Mouse (Mus musculus) embryonic facial prominence, embryonic 15.5 days (tissue): ENCODE measurements at regions not wholly inside any gene's neighbourhood (a gene's known extent, or its start where the extent isn't known, plus 50 kb on each side); places are given as distances from the start of the nearest gene placed in this dataset.

Experiments used
- ATAC-seq: fragments of 200-750 bp; cut with Nextera tagmentation; 2 replicates; pipeline ENCODE4 v1.8.0; 2017; ENCODE audit warnings: low read depth, moderate TSS enrichment; ENCODE audit not compliant: insufficient number of reproducible peaks, low FRiP score, low TSS enrichment
- H3K27ac ChIP-seq: fragments of 300-500 bp; sonication (generic); replicated peaks from 2 replicates; pipeline ENCODE4 v1.5.1; 2015; ENCODE audit warnings: mild to moderate bottlenecking, inconsistent platforms
- H3K27me3 ChIP-seq: fragments of 300-500 bp; sonication (generic); 2 replicates; pipeline ENCODE4 v1.6.1; 2015; ENCODE audit warnings: inconsistent platforms
- H3K36me3 ChIP-seq: fragments of 300-500 bp; sonication (generic); 2 replicates; pipeline ENCODE4 v1.6.1; 2015; ENCODE audit warnings: mild to moderate bottlenecking, inconsistent platforms
- H3K4me1 ChIP-seq: fragments of 300-500 bp; sonication (generic); 2 replicates; pipeline ENCODE4 v1.6.1; 2015; ENCODE audit warnings: inconsistent platforms
- H3K4me2 ChIP-seq: fragments of 300-500 bp; sonication (generic); replicated peaks from 2 replicates; pipeline ENCODE4 v1.6.1; 2015; ENCODE audit warnings: mild to moderate bottlenecking, inconsistent platforms
- H3K4me3 ChIP-seq: fragments of 300-500 bp; sonication (generic); replicated peaks from 2 replicates; pipeline ENCODE4 v1.5.1; 2015; ENCODE audit warnings: mild to moderate bottlenecking, inconsistent platforms
- H3K9ac ChIP-seq: fragments of 300-500 bp; sonication (generic); 2 replicates; pipeline ENCODE4 v1.6.1; 2015; ENCODE audit warnings: inconsistent platforms
- H3K9me3 ChIP-seq: fragments of 300-500 bp; sonication (generic); replicated peaks from 2 replicates; pipeline ENCODE4 v1.6.1; 2016; ENCODE audit warnings: inconsistent platforms
- WGBS: fragments of 180-500 bp; shearing (Covaris S2); methylation state at CpG from one replicate; pipeline ENCODE4 v1.1.7; 2015; 5-methylcytosine and 5-hydroxymethylcytosine counted together

DNA sequence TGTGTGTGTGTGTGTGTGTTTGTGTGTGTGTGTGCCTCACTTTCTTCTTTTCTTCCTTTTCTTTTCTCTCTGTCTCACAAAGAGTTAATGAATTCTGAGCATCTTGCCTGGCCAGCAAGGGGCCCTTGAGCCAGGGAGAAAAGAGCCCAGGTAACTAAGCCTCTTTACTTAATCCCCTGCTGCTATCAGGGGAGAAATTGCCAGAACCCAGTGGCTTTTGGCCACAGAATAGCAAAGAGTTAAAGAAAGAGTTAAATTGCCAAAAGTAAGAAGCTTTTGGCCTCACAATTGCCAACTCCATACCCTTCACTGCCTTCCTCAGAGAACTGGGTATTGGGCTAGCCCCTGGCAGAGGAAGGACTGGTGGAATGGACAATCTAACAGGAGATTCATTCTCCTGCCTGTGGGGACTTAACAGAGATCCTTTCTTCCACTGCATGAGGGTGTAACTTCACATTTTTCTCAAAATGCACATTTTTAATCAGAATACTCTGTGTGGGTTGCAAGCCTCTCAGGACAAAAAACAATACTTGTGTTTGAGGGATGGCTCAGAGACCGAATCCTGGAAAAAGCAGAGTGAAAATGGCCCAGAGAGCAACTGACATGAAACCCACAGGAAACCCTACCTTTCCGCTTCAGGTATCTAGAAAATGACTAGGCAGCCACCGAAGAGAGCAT is 431.0 kb upstream of the Gm10131 start:
- H3K27ac ChIP-seq, result no peak overlapping the region
- no peak overlapping the region for H3K4me3 ChIP-seq
- ATAC-seq, result no peak
- H3K27me3 ChIP-seq, result no peaks in the 10 kb centered on the region
- 0 out of 2 replicates have a peak, but pooled peaks cover 6% of the 10 kb centered on the region for H3K4me1 ChIP-seq
- H3K4me2 ChIP-seq, result no peak overlapping the region
- no peaks in the 10 kb centered on the region for H3K36me3 ChIP-seq
- 62% methylated on average over 3 of the region's 3 CpGs for WGBS
- no peaks in the 10 kb centered on the region for H3K9me3 ChIP-seq
- H3K9ac ChIP-seq, result no peak overlapping the region

DNA sequence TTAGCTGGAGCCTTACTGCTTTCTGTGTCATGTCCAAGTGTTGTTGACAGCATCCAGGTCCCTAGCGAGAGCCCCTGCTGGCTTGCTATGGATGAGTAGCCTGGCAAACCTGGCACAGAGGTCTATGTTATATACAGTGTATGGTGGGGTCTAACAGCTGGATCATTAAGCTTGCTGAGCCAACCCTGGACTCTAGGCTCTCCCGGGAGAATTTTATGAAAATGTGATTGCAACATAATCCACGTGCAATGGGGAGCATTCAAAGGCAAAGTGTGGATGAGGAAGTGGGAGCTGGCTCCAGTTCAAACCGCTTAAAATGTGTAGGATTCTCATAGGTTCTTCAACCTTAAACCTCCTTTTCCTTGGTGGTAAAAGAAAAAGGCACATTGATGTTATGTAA is 427.7 kb upstream of the Gm10131 start:
- no peak for ATAC-seq

DNA sequence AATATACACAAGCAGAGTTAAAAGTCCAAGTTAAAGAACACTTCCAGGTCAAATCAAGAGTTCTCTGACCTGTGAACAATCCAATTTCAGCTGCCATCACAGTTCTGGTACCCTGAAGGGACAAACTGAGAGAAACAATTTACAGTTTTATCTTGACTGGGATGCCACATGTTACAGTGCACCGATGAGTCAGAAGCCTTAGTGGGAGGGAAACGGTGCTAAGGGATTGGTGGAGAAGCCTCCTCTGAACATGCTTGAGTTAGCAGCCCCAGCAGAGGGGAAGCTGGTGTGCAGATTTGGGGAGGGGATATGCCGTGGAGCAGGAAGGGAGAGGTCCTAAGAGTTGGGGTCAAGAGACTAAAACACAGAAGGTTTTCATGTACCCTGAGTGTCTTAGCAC is 423.9 kb upstream of the Gm10131 start:
- no peaks in the 10 kb centered on the region for H3K4me1 ChIP-seq
- ATAC-seq, result no peak
- WGBS, result 51% methylated on average over 3 of the region's 3 CpGs

More for the DNA sequence above, 427.7 kb upstream of the Gm10131 start:
- H3K9me3 ChIP-seq, result no peaks in the 10 kb centered on the region
- H3K4me1 ChIP-seq, result no peaks in the 10 kb centered on the region
- no peaks in the 10 kb centered on the region for H3K36me3 ChIP-seq
- H3K4me2 ChIP-seq, result no peak overlapping the region
- no peaks in the 10 kb centered on the region for H3K27me3 ChIP-seq
- H3K27ac ChIP-seq, result no peak overlapping the region
- 53% methylated on average over 4 of the region's 4 CpGs for WGBS
- H3K4me3 ChIP-seq, result no peak overlapping the region
- H3K9ac ChIP-seq, result no peak overlapping the region

DNA sequence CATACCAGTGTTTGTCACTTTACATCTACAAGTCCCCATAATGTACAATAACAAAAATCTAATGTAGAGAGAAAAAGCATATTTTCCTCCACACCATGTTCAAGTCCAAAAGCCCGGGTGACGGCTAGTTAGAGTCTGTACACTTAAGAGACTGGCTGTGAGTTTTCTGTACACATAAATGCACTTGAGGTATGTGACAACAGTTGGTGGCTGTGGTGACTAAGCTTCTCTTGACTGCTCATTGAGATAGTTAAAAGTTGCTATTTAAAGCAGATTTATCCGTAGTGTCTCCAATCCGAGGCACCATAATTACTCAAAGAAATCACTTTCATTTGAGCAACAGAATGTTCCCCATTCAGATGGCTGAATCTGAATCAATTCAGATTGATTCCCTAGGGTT is 421.9 kb upstream of the Gm10131 start:
- no peak overlapping the region for H3K4me3 ChIP-seq
- 71% methylated on average over 4 of the region's 4 CpGs for WGBS
- H3K4me2 ChIP-seq, result no peak overlapping the region
- H3K4me1 ChIP-seq, result no peaks in the 10 kb centered on the region
- H3K27me3 ChIP-seq, result no peaks in the 10 kb centered on the region
- H3K36me3 ChIP-seq, result no peaks in the 10 kb centered on the region
- H3K27ac ChIP-seq, result no peak overlapping the region
- ATAC-seq, result no peak
- H3K9me3 ChIP-seq, result no peaks in the 10 kb centered on the region
- H3K9ac ChIP-seq, result no peak overlapping the region

More for the DNA sequence above, 423.9 kb upstream of the Gm10131 start:
- Histone ChIP-seq H3K4me3 (no peak overlapping the region), H3K9me3 (no peaks in the 10 kb centered on the region), H3K27me3 (no peaks in the 10 kb centered on the region), H3K9ac (no peak overlapping the region), H3K27ac (no peak overlapping the region), H3K4me2 (no peak overlapping the region), H3K36me3 (no peaks in the 10 kb centered on the region)

DNA sequence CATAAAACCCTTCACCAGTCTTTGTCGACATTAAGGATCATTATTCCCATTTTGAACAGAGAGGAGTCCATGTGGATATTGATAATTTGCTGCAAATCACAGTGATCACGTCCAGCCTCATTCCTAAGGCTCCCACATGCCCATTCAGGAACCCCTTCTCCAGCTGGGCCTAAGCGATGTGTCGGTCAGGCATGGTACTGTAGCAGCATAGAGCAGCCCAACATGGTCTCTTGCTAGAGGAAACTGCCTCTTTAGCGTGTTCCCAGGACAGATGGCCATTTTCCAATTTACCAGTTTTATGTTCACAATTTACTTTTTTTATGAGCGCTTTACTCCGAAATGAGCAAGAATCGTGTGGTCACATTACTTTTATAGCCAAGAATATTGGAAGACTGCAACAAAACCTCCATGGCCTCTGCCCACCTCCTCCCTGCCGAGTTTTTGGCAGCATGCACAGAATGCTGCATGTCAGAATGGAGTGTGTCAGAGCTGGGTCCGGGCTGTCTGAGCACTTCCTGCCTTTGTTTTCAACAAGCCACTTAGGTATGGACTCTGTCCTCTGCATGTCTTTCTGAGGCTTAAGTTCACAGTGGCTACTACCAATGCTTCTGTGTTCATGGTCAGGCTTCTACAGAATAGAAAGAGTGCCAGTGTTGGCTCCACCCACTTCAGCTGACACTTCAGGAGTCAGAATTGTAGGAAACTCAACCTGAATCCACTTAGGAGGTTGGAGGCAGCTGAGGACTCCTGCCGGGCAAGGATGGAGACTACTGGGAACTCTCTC is 419.6 kb upstream of the Gm10131 start:
- WGBS, result 71% methylated on average over 11 of the region's 11 CpGs
- no peaks in the 10 kb centered on the region for H3K36me3 ChIP-seq
- H3K4me3 ChIP-seq, result no peak overlapping the region
- no peak overlapping the region for H3K4me2 ChIP-seq
- no peak for ATAC-seq
- H3K4me1 ChIP-seq, result no peaks in the 10 kb centered on the region
- no peaks in the 10 kb centered on the region for H3K9me3 ChIP-seq
- H3K27me3 ChIP-seq, result no peaks in the 10 kb centered on the region
- H3K27ac ChIP-seq, result no peak overlapping the region
- no peak overlapping the region for H3K9ac ChIP-seq

DNA sequence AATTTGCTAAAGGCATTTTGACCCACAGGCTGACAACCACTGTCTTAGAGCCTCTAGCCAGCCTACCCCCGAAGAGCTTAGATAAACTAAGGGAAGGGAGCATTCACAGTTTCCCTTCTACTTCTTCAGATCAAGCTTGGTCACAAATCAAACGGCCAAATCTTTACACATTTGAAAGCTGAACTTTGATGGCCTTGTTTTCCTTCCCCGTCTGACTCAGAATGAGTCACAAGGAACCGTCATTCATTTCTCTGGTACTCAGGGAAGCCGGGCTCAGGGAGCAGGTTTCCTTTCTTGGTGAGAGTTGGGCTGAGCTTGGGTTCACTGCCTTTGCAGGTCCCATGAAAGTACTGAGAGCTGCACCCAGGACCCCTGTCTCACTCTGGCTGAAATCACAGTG is 418.5 kb upstream of the Gm10131 start:
- ATAC-seq, result no peak
- 61% methylated on average over 5 of the region's 5 CpGs for whole genome bisulfite sequencing
- H3K27me3 ChIP-seq, result no peaks in the 10 kb centered on the region

DNA sequence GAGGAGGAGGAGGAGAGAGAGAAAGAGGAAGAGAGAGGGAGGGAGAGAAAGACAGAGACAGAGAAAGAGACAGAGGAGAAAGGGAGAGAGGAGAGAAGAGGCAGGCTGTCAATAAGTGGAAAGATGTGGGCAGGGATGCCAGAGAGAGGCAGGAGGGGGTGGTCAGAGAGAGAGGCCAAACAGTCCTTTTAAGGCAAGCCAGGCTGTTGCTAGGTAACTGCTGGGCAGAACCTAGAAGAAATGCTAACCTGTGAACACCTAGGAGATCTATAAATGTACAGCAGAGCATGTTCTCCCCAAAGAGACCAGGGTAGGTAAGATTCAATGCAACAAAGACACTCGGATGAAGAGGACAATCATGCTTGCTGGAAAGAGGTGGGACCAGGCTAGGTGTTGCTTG is 417.9 kb upstream of the Gm10131 start:
- H3K27ac ChIP-seq, result no peak overlapping the region
- H3K36me3 ChIP-seq, result no peaks in the 10 kb centered on the region
- no peak overlapping the region for H3K4me2 ChIP-seq
- ATAC-seq, result no peak
- H3K9me3 ChIP-seq, result no peaks in the 10 kb centered on the region
- H3K4me3 ChIP-seq, result no peak overlapping the region
- H3K4me1 ChIP-seq, result 0 out of 2 replicates have a peak, but pooled peaks cover 4% of the 10 kb centered on the region
- 74% methylated on average over 1 of the region's 1 CpGs for WGBS
- H3K9ac ChIP-seq, result no peak overlapping the region
- no peaks in the 10 kb centered on the region for H3K27me3 ChIP-seq

More for the DNA sequence above, 418.5 kb upstream of the Gm10131 start:
- H3K4me3 ChIP-seq, result no peak overlapping the region
- no peak overlapping the region for H3K9ac ChIP-seq
- H3K36me3 ChIP-seq, result no peaks in the 10 kb centered on the region
- H3K9me3 ChIP-seq, result no peaks in the 10 kb centered on the region
- H3K27ac ChIP-seq, result no peak overlapping the region
- H3K4me2 ChIP-seq, result no peak overlapping the region
- H3K4me1 ChIP-seq, result 0 out of 2 replicates have a peak, but pooled peaks cover 3% of the 10 kb centered on the region

DNA sequence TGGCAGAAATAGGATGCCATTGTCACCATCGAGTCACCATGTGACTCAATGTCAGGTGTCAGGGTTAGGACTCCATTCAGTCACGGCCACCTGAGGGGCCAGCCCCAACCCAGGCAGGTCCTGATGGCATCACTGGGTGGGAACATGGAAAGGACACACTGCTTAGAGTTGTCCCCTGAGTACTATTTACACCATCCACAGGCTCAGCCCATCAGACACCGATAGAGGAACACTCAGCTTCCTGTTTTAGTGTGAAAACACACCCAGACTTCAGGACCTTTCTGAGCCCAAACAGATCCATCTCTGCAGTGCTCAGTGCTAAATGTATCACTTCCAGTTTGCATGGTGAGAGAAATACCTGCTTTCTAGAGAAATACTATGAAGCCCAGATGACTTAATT is 416.7 kb upstream of the Gm10131 start:
- Histone ChIP-seq H3K4me1 (0 out of 2 replicates have a peak, but pooled peaks cover 4% of the 10 kb centered on the region), H3K27ac (no peak overlapping the region), H3K4me2 (no peak overlapping the region), H3K36me3 (no peaks in the 10 kb centered on the region), H3K4me3 (no peak overlapping the region), H3K27me3 (no peaks in the 10 kb centered on the region), H3K9ac (no peak overlapping the region), H3K9me3 (no peaks in the 10 kb centered on the region)
- WGBS, result 87% methylated on average over 3 of the region's 3 CpGs
- no peak for ATAC-seq

DNA sequence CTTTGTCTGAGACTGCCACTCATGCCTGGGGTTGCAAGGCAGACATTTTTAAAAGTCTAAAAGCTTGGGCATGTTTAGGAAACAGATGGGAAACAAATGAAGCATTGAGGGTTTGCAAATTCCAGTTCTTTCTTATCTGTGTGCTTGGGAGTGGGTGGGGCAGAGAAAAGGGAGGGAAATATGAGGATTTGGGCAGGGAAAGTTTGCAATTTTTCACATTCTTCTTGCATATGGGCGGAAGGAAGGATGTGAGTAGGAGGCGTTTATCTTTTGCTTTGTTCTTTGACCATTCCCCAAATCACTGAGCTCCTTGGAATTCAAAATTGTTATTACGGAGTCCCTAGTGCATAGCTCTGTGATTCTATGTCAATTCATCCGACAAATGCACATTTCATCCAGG is 413.7 kb upstream of the Gm10131 start:
- WGBS, result 58% methylated on average over 4 of the region's 4 CpGs
- H3K4me2 ChIP-seq, result no peak overlapping the region
- no peak for ATAC-seq
- H3K27me3 ChIP-seq, result no peaks in the 10 kb centered on the region
- 0 out of 2 replicates have a peak, but pooled peaks cover 4% of the 10 kb centered on the region for H3K4me1 ChIP-seq
- no peaks in the 10 kb centered on the region for H3K9me3 ChIP-seq
- H3K9ac ChIP-seq, result no peak overlapping the region
- H3K36me3 ChIP-seq, result no peaks in the 10 kb centered on the region
- no peak overlapping the region for H3K27ac ChIP-seq
- no peak overlapping the region for H3K4me3 ChIP-seq

DNA sequence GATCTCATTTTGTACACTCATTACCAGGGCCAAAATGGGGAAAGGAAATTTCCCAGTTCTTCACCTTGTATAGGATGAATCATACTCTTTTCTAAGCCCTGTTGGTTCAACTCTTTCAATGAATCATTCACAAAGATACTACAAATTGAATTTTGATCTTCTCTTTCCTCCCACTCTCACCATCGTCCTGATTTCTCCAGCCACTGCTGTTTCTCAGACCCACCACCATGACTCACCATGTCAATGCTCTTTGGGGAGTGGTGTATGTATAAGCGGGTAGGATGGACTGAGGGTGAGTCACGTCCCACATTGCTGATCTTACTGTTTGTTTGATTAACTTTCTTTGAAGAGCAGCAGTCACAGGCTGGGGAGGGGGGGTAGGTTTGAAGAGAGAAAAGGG is 412.3 kb upstream of the Gm10131 start:
- no peak for ATAC-seq
- Histone ChIP-seq H3K4me3 (no peak overlapping the region), H3K36me3 (no peaks in the 10 kb centered on the region), H3K27ac (no peak overlapping the region), H3K27me3 (no peaks in the 10 kb centered on the region), H3K4me2 (no peak overlapping the region), H3K9ac (no peak overlapping the region), H3K9me3 (no peaks in the 10 kb centered on the region), H3K4me1 (0 out of 2 replicates have a peak, but pooled peaks cover 4% of the 10 kb centered on the region)
- WGBS, result 77% methylated on average over 3 of the region's 3 CpGs

DNA sequence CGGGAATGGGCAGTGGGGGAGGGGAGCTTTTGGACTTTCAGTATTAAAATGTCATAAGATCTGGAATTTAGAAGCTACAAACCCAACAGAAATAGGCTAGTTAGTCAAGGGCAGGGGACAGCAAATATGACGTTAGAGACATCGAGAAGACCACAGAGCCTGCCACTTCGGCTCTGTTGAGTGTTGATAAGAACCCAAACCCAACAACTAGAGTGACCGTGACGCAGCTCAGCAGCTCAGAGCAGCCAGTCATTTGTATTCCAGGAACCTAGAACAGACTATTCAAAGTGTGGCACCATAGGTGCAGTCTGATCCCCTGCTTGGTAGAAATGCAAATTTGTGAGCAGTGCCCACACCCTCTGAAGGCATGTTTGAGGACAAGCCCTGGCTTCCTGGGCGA is 409.8 kb upstream of the Gm10131 start:
- Histone ChIP-seq H3K9me3 (no peaks in the 10 kb centered on the region), H3K4me3 (no peak overlapping the region), H3K4me2 (no peak overlapping the region), H3K36me3 (no peaks in the 10 kb centered on the region), H3K27me3 (no peaks in the 10 kb centered on the region), H3K4me1 (0 out of 2 replicates have a peak, but pooled peaks cover 4% of the 10 kb centered on the region), H3K9ac (no peak overlapping the region), H3K27ac (no peak overlapping the region)
- WGBS, result 90% methylated on average over 7 of the region's 7 CpGs
- no peak for ATAC-seq
